Mouse (Mus musculus): ENCODE results near the gene Tmem43.
"Not testable (repeated sequence)": the region's sequence is repeated elsewhere in the genome, so short reads cannot be mapped to it uniquely, and the experiment has no call there.

The Tmem43 gene

DNA sequence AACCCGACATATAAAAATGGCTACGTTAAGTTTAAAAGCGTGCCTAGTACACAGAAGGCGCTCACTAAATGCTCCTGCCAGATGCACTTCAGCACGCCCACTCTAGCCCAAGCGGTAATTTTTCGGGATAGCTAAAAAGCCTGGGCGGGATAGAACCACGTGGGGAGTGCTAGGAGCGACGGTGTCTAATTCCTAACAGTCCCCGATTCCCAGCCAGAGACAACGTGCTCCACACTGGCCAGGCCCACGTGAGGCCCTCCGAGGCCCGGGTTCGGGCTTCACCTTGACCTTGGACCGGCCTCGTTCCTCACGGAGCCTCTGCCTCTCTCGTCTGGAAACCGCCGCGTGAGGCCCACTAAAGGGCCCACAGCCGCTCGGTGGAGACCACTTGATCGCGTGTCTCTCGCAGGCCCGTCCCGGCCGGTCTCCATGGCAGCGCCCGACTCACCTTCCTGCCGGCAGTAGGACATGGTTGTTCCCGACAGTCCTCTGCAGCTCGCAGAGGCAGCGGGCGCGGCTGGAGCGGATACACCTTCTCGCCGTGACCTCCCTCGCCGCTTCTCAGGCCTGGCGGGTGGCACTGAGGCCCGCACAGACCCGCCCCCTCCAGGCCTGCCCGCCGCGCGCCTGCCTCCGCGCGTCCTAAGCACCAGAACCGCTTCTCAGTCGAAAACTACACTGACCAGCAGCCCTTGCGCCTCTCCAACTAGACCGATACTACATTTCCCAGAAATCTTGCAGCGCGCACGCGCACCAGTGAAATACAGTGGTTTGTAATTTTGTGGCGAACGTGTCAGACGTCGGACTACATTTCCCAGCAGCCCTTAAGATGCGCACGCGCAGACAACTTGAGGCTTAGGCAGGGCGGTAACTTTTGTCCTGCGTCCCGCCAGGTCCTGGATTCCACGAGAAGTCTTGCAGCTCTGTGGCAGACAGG is at the start of gene Tmem43, which contains the start of gene Chchd4:
Gene Tmem43, plus strand, starts transcription at position 836 of the 937 bp plus-strand sequence.
Gene Chchd4, minus strand, starts transcription at position 679 of the 937 bp plus-strand sequence.
- in situ Hi-C loops (cut with MboI; ENCODE audit: low sequenced_read_pairs), result no loop called here

DNA sequence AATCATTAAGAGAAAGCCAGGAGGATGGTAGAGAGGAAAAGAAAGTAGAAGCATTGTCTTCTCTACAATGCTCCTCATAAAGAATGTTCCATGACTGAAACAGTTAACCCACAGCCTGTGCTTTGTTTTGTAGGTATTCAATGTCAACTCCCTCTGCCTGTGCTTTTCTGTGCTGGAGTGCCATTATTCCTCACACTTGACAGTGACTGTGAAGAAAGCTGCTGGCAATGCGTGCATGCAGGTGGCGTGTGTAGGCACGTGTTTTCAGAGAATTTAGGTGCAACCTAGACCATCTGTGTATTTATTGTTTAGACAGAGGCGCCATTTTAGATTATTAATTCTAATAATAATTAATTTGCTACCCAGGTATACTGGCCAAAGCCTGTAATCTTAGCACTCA is 49.4 kb upstream of the Tmem43 start:
- in situ Hi-C loops (cut with MboI; ENCODE audit: low sequenced_read_pairs), result no loop called here

DNA sequence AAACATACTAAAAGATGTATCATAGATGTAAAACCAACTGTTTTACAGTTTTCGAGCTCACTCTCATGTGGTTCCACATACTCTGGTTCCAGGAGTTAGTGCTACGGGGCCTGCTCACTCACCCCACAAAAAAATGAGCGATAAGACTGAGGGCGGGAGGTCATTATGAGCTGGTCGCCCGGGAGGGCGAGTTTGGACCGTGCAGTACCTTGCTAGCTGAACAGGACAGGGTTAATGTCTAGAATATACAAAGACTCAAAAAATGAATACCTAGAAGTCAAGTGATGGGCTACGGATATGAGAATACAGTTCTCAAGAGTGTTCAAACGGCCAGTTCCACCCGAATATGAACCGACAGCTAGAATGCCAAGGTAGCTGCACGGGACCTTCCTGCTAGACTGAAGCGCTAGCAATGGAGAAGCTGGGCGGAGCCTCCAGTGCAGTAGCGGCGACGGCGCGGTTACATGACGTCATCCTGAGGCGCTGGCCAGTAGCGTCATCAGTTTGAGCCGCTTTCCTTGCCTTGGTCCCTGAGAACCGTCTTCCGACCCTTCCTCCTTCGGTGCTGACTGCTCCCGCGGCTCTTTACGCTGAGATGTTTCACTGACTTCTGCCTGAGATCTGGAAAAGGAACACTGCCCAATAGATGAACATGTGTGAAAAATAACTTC is 32.9 kb upstream of the Tmem43 start:
- in situ Hi-C loops (cut with MboI; ENCODE audit: low sequenced_read_pairs), result no loop called here

DNA sequence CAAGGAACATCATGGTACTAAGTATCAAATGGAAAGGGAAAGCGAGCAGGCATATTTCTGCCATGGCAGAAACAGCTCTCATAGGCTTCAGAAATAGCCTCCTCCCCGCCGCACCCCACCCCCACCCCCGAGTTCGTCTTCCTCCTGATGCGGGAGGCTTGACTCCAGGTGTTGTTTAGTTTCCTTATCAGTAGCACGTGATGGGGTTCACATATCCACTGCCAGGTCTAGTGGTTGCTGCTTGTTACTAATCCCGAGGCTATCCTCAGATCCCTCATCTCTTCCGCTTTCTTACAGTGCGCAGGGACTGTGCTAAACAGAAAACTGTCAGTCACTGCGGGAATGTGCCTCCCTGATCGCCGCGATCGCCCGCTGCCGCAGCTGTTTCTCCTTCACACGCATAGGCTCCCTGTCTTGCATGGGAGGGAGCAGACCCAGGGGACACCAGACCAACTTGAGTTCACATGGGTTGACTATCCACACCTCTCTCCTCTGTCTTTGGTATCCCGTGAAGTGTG is 32.3 kb upstream of the Tmem43 start:
- in situ Hi-C loops (cut with MboI; ENCODE audit: low sequenced_read_pairs), result no loop called here

DNA sequence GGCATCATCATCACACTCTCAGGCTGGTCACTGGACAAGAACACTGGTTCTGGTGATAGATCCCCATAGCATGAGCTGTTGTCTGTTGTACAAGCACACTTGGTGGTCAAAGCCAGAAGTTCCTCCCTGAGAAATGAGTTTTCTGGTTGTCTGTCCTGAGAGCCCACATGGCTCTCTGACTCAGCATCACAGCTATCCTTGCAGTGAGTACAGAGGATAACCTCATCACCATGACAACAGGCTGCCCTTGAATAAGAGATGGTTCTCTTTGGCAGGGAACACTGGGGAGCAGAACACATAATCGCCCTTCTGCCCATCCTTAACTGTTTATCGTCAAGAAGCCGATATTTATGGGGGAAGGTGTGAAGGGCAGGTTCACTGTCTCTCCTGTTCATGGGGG is 28.2 kb upstream of the Tmem43 start:
- in situ Hi-C loops (cut with MboI; ENCODE audit: low sequenced_read_pairs), result no loop called here

DNA sequence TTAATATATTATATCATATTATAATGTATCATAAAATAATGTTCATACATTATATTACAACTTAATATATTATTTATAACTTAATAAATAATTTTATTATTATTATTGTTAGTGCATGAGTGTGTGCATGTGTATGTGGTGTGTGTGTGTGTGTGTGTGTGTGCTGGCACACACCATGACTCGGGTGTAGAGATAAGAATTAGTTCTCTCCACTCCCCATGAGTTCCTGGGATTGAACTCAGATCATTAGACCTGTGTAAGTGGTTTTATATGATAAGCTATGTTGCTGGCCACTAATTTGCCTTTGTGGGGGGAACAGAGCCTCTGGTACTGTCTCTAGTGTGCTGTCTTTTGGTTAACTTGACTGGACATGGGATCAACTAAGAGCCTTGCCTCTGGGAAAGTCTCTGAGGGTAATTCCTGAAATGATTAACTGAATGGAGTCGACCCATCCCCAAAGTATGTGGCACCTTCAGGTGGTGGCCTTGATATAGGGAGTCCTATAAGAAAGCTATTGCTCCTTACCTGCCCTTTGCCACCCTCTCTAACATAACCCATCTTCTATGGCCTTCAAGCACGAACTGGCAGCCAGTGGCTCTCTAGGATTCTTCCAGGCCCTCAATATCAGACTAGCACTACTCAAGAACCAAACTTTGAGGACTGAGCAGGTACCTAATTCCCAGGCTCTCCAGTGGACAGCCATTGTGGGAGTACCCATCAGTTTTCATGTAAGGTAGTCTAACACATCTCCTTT is 23.9 kb upstream of the Tmem43 start:
- in situ Hi-C loops (cut with MboI; ENCODE audit: low sequenced_read_pairs), result no loop called here

DNA sequence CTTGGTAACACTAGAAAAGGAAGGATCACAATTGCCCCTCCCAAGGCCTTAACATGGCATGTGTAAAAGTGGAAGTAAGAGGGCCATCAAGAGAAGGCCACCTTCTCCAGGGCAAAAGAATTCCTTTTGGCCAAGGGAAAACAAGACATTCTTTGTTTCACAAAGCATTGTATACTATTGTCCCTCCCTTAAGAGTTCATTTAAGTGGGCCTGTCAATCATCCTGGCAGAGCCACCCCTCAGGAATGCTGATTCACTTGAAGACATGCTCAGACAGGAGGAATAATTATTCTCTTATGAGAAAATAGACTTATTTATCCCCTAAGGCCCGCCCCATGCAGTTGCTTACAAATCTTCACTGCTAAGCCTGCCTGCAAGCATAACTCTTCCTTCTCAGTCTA is 21.4 kb upstream of the Tmem43 start:
- in situ Hi-C loops (cut with MboI; ENCODE audit: low sequenced_read_pairs), result no loop called here

DNA sequence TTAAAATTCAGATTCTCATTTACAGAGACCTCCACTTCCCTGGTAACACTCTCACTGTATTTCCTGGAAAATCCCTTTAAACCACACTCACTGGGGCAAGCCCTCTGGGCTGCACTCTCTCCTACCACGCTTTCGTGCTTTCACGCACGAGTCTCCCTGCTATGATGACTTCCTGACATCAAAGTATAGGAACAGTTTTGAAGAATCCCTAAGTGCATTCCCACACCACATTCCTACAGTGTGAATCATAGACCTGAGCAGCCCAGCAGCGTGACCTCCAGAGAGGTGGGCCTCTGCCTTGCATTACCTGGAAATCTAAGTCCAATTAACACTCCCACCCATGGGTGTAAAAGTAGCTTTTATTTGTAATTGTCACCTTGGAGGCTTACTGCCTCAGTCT is 19.0 kb upstream of the Tmem43 start:
- in situ Hi-C loops (cut with MboI; ENCODE audit: low sequenced_read_pairs), result no loop called here

DNA sequence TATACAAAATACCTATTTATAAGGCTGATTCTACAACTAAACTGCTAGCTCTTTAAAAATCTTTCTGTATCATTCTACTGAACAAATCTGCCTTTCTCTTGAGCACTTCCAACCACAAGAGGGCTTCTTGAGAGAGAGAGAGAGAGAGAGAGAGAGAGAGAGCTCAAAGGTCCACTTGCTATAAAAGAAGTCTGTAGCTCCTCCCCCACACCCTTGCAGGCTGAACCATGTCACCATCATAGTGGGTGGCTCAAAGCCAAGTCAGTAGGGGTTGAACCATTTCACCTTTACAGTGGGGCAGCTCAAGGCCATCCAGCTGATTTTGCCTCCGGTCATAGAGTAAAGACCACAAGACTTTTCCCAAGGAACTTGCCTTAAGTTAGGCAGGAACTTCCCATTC is 14.0 kb upstream of the Tmem43 start:
- in situ Hi-C loops (cut with MboI; ENCODE audit: low sequenced_read_pairs), result no loop called here

DNA sequence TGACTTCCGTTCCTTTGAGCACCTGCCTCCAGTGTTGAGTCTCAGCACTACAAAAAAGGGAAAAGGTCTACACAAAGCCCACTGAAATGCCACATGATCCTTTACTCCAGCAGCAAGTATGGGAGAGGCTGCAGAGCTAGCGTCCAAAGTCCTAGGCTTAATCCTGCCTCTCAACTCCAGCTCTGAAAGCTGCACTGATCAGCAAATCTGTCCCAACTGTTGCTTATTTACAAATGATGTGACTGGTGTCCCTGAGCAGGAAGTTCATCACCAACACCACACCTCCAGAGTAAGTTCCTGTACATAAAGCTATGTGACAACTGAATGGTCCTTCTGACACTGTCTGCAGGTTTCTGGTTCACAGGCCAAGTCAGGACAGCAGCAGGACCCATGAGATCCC is 7.7 kb upstream of the Tmem43 start:
- in situ Hi-C loops (cut with MboI; ENCODE audit: low sequenced_read_pairs), result no loop called here

DNA sequence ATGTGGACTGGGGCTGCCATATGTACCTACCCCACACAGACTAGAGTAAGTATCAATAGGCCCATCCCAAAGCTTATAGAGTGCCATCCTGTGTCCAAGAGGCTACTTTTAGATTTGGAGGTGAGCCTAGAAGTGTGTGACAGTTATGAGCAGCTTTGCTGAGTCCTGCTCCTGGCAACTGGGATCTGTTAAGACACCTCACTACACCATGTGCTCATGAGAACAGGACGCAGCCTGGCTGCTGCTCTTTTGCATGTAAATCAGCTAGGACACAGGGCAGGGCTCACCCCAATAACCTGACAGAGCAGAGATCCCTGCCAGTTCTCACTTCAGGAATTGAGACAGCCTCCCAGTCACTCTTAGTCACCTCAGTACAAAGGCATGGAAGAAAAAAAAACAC is 6.4 kb upstream of the Tmem43 start:
- in situ Hi-C loops (cut with MboI; ENCODE audit: low sequenced_read_pairs), result no loop called here

DNA sequence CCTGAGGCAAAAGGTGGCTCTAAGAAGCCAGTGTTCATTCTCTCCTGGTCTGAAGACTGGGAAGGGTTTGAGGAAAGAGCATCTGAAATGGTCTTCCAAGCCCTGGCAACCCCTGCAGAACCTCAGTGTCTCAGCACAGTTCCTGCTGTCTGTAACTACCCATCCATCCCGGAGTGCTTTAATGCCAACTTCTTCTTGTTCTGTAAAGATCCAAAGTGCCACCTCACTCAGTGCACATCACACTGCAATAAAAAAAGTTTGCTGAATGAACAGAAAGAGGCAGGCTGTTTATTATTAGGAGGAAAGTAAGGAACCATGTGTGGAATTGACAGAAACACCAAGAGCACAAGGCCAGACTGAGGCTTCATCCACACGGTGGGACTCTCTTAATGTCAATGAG is 2.8 kb upstream of the Tmem43 start:
- in situ Hi-C loops (cut with MboI; ENCODE audit: low sequenced_read_pairs), result no loop called here

DNA sequence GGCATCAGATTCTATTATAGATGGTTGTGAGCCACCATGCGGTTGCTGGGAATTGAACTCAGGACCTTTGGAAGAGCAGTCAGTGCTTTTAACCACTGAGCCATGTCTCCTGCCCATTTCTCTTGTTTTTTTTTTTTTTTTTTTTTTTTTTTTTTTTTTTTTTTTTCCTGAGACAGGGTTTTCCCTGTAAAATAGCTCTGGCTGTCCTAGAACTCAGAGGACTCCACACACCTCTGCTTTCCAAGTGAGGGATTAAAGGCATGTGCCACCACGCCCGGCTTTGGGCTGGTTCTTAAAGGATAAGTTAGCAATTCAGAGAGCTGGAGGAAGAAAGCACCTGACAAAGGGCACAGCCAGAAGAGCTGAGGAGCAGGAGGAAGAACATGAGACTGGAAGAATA is 2.1 kb upstream of the Tmem43 start:
- in situ Hi-C loops (cut with MboI; ENCODE audit: low sequenced_read_pairs), result not testable (repeated sequence)

DNA sequence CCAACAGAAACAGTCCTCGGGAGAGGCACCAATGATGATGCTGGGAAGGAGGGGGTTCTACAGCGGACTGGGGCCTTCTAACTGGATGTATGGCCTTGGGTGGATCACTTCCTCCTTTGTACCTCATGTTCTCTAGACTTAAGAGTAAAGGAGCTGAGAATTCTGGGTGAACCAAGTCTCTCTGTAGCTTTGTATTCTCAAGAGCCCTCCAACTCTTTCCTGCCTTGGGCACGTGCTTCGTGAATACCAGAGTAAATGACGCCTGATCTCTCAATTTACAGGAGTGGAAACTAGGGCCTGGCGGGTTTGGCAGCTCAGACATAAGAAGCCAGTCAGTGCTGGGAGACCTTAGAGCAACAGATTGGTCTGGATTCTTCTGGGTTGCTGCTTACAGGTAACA is 1.2 kb upstream of the Tmem43 start:
- in situ Hi-C loops (cut with MboI; ENCODE audit: low sequenced_read_pairs), result no loop called here

DNA sequence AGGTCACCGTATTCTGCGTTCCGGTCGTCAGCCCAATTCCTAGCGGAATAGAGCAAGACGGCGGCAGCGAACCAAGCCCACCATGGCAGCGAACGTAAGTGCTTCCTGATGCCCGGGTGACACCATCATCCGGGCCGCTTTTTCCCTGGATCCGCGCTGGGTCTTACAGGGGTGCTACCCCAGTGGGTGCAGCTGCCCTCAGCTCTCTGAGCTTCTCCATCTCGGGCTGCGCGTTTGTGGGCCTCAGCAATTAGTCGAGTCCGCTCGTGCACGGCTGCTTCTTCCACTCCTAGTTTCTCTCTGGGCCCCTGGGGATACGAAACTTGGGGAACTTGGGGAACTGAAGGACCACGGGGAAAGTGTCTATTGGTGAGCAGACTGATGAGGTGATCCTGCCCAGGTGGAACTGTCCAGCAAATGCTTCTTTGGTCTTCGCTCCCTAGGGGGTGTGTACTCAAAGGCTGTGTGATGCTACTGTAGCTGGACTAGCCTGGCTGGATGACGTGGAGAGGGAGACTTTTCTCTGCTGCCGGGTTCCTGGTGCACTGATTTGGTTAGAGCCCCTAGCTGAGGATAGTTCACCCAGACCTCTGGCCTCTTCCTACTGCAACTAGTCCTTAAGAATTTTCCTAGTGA is 420 bp downstream of the Tmem43 start:
- in situ Hi-C loops (cut with MboI; ENCODE audit: low sequenced_read_pairs), result no loop called here

DNA sequence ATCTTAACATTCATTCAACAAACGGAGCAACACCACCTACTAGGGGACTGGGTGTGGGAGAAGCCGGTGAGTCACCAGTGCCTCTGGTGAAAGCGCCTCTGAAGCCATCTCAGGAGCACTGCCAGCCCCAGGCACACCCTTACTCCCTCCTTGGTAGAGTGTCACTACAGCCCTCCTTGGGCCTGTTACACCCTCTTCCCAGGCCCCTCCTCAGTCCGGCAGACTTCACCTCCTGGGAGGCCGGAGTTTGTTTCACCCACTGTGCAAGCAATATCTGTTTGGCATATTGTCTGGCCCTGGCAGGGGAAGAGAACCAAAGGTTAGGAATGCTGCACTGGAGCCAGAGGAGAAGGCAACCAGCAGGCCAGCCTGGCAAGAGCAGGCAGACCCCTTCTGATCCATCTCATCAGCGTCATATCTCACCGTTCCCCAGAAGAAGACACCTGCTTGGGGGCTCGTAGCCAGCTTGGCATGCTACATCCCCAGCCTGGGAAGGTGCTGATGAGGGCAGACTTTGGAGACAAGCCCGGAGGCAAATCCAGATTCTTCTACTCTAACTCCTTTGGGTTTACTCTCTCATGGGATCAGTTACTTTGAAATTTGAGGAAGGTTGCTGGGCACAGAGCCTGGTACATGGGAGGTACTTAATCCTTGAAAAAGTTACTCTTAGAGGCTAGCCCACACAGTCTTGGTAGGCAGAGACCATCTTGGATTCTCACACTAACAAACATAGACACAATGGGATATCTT is 1.1 kb downstream of the Tmem43 start:
- in situ Hi-C loops (cut with MboI; ENCODE audit: low sequenced_read_pairs), result no loop called here

DNA sequence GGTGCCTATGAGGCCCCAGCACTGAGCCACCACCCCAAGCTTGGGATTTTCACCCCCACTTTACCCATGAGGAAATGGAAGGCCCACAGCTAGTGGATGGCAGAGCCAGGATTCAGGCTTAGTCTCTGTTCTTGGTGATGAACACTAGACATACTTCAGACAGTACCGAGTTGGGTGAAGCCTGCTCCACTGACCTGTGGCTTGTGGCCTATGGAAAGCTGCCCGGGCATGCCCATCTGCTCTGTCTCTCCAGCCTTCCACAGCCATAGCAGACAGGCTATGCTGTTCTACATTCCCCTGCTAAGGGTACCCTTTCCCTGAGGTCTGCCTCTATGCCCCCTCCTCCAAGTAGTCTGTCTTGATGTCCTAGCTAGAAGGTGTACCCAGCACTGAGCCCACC is 3.0 kb downstream of the Tmem43 start:
- in situ Hi-C loops (cut with MboI; ENCODE audit: low sequenced_read_pairs), result no loop called here

DNA sequence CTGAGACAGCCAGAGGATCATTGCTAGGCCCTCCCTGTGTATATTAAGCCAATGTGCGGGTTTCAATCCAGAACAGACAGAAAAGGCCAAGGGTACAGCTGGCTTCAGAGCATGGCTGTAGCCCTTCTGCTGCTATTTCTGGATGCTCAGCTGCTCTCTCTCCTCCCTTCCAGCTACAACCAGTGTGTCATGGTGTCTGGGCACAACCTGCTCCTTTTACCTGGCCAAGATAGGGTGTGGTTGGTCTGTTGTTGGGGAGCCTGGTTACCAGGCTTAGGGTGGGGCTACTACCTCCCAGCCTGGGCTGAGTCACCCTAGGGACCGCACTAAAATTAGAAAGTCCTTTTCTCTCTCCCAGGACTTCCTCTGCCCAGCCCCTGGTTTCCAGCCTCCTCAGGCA is 9.9 kb downstream of the Tmem43 start:
- in situ Hi-C loops (cut with MboI; ENCODE audit: low sequenced_read_pairs), result no loop called here

DNA sequence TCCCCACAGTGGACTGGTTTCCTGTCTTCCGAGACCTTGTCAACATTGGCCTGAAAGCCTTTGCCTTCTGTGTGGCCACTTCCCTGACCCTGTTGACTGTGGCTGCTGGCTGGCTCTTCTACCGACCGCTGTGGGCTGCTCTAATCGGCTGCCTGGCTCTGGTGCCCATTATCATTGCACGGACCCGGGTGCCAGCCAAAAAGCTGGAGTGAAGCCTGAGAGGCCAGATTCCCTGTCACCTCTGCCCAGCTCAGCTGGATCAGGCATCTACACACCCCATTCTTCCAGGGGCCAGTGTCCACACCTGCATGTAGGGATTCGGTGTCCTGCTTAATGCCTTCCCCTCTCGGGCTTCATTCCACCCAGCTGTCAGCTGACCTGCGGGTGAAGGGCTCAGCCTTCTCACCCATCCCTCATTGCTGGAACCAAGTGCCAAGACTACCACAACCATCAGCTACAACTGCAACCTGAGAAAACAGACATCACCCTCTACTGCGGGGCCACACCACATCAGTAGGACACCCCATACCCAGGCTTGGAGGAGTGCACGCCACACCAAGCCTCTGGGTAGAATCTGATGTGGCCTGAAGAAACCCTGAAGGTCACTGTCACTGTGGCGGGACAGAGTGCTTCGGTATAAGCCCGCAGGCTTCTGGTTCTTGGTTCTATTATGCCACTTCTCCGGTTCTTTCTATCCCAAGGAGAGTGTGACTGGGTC is 13.4 kb downstream of the Tmem43 start:
- in situ Hi-C loops (cut with MboI; ENCODE audit: low sequenced_read_pairs), result no loop called here
